Mouse (Mus musculus): Measurements from ENCODE around the gene 4930435E12Rik. TPM values are rescaled to one million over a fixed set of nuclear protein-coding genes. Genes with fewer than 3 reads are reported as not detected.

The 4930435E12Rik gene
- polyA plus RNA-seq, 1 experiment from 2014 or later = not detected

- DNase-seq (ENCODE audit: extremely low spot score, low spot score) = no peak
- Histone ChIP-seq H3K4me3 (no peak overlapping the region), H3K36me3 (replicated peaks) (peaks cover 34% of the 10 kb centered on the region), H3K27me3 (ENCODE audit: poor library complexity, severe bottlenecking) (no peaks in the 10 kb centered on the region), H3K9me3 (no peaks in the 10 kb centered on the region), H3K4me1 (peaks cover 7% of the 10 kb centered on the region; the same call in 1 of the 2 replicates), H3K27ac (no peak overlapping the region)
- WGBS = 90% methylated on average over 4 of the region's 4 CpGs
Observed at GRCm38 (mm10) chr16:38763508-38763907, 65.0 kb downstream of the 4930435E12Rik start.

GRCm38 (mm10) chr16:38762401-38762800 is 66.1 kb downstream of the 4930435E12Rik start:
- Histone ChIP-seq H3K36me3 (replicated peaks) (peaks cover 36% of the 10 kb centered on the region), H3K27ac (no peak overlapping the region)
- WGBS = 88% methylated on average over 8 of the region's 8 CpGs

More at GRCm38 (mm10) chr16:38762401-38762800, 66.1 kb downstream of the 4930435E12Rik start:
- DNase-seq (ENCODE audit: extremely low spot score, low spot score) = no peak
- Histone ChIP-seq H3K9me3 (no peaks in the 10 kb centered on the region), H3K27me3 (ENCODE audit: poor library complexity, severe bottlenecking) (no peaks in the 10 kb centered on the region), H3K4me1 (peaks cover 14% of the 10 kb centered on the region; the same call in 1 of the 2 replicates), H3K4me3 (no peak overlapping the region)

Other genes starting within 250 kb of the 4930435E12Rik start
- 7.3 and 7.4 TPM in 2 replicates for gene Arhgap31, start 115.5 kb downstream of the 4930435E12Rik start, polyA plus RNA-seq (2016; fragmentation: Nextera tagmentation; extraction: Ambion mirVana)
- 27.1 and 27.8 TPM in 2 replicates for gene B4galt4, start 86.5 kb downstream of the 4930435E12Rik start, polyA plus RNA-seq (2016; fragmentation: Nextera tagmentation; extraction: Ambion mirVana)
- gene Upk1b, start 28.4 kb downstream of the 4930435E12Rik start, polyA plus RNA-seq (2016; fragmentation: Nextera tagmentation; extraction: Ambion mirVana) = 0.50 and 0.60 TPM in 2 replicates
- 2.2 and 2.4 TPM in 2 replicates for gene Igsf11, start 63.9 kb upstream of the 4930435E12Rik start, polyA plus RNA-seq (2016; fragmentation: Nextera tagmentation; extraction: Ambion mirVana)